ENCODE assay signal across 8 mouse cellular contexts in the genomic region with DNA sequence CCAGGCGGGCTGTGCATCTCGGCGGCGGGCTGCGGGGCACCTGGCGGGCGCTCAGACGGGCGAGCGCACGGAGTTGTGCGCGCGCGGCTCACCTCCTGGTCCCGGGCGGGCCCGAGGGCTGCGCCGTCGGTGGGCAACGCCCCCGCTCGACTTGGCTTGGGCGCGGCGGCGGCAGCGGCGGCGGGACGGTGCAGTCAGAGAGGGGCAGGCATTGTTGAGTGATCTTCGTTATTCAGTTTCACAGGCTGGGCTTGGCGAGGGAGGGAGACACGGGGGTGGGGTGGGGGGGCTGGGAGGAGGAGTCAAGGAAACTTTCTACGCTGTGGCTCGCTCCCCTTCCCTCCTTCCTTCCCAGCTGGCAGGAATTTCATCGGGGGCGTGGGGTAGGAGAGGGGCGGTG. TPM values are rescaled to one million over a fixed set of nuclear protein-coding genes. Genes with fewer than 3 reads are reported as not detected.
A peak's percentile ranks its signal among the peaks of the same experiment; 100 is the strongest.
DNase-seq lines count a peak whose midpoint lies in the region; ATAC-seq and TF ChIP-seq lines count a peak whose summit lies in the region.

A gene (minus strand): TSS at position 153 of the 400 bp plus-strand sequence.

- peak within 1 kb of the TSS; percentile 77 for H3K4me2 ChIP-seq in embryonic facial prominence, embryonic 13.5 days
- H3K4me2 ChIP-seq in hindbrain, embryonic 14.5 days (replicated peaks): peak within 1 kb of the TSS; percentile 62
- H3K4me2 ChIP-seq in midbrain, embryonic 11.5 days: peak within 1 kb of the TSS; percentile 59

- H3K36me3 ChIP-seq in embryonic facial prominence, embryonic 13.5 days: no peaks in the 10 kb centered on the region
- no peaks in the 10 kb centered on the region for H3K36me3 ChIP-seq in hindbrain, embryonic 14.5 days (replicated peaks; ENCODE audit: control insufficient read depth, insufficient read depth)
- no peaks in the 10 kb centered on the region for H3K36me3 ChIP-seq in midbrain, embryonic 11.5 days (ENCODE audit: control insufficient read depth, insufficient read depth, low read length)

- no peak for TF ChIP-seq CTCF in layer of hippocampus, adult 2 months (conservative IDR thresholded peaks at IDR 0.05)

- no peak within 1 kb of the TSS for H3K27ac ChIP-seq in layer of hippocampus, adult 2 months
- H3K27ac ChIP-seq in embryonic facial prominence, embryonic 13.5 days: peak within 1 kb of the TSS; percentile 66; the same call in 1 of the 2 replicates
- no peak within 1 kb of the TSS for H3K27ac ChIP-seq in hindbrain, embryonic 14.5 days
- no peak within 1 kb of the TSS for H3K27ac ChIP-seq in midbrain, embryonic 11.5 days (ENCODE audit: low read depth, low read length)

- no peak for DNase-seq in layer of hippocampus, adult 2 months (ENCODE audit: low spot score in 2 of 2)
- no peak for DNase-seq in layer of hippocampus, postnatal 36 days
- DNase-seq in hindbrain, embryonic 14.5 days (ENCODE audit: low spot score): no peak
- no peak for DNase-seq in midbrain, embryonic 11.5 days (ENCODE audit: low spot score, missing footprints)
- DNase-seq in urinary bladder, postnatal 4 days (ENCODE audit: low spot score in 2 of 2): no peak
- DNase-seq in gastrocnemius, adult 18-20 months (ENCODE audit: low spot score): no peak
- no peak for DNase-seq in layer of hippocampus, adult 9-10 months (ENCODE audit: low spot score)

- under 1% methylated on average over 39 of the region's 40 CpGs for WGBS in embryonic facial prominence, embryonic 13.5 days
- under 1% methylated on average over 34 of the region's 40 CpGs for WGBS in hindbrain, embryonic 14.5 days
- under 1% methylated on average over 34 of the region's 40 CpGs for WGBS in midbrain, embryonic 11.5 days

- peaks cover 39% of the 10 kb centered on the region for H3K4me1 ChIP-seq in embryonic facial prominence, embryonic 13.5 days
- H3K4me1 ChIP-seq in hindbrain, embryonic 14.5 days (replicated peaks; ENCODE audit: control insufficient read depth, insufficient read depth, low read length): no peaks in the 10 kb centered on the region; the same call in 1 of the 2 replicates
- H3K4me1 ChIP-seq in midbrain, embryonic 11.5 days (ENCODE audit: control insufficient read depth, insufficient read depth, low read length): no peaks in the 10 kb centered on the region; the same call in 1 of the 2 replicates

- peak within 1 kb of the TSS; percentile 23 for H3K4me3 ChIP-seq in layer of hippocampus, adult 2 months
- H3K4me3 ChIP-seq in embryonic facial prominence, embryonic 13.5 days: peak within 1 kb of the TSS; percentile 56
- peak within 1 kb of the TSS; percentile 33 for H3K4me3 ChIP-seq in hindbrain, embryonic 14.5 days (replicated peaks; ENCODE audit: low read length)
- H3K4me3 ChIP-seq in midbrain, embryonic 11.5 days (ENCODE audit: low read depth, low read length): peak within 1 kb of the TSS; percentile 33

- peak; percentile 26; the same call in 1 of the 2 replicates for ATAC-seq in embryonic facial prominence, embryonic 13.5 days (ENCODE audit: insufficient number of reproducible peaks, insufficient read depth, low FRiP score, low TSS enrichment, low read depth)
- no peak for ATAC-seq in hindbrain, embryonic 14.5 days (ENCODE audit: low FRiP score)
- ATAC-seq in midbrain, embryonic 11.5 days (ENCODE audit: low FRiP score): peak; percentile 38; the same call in 1 of the 2 replicates

- peak within 1 kb of the TSS; percentile 69 for H3K9ac ChIP-seq in embryonic facial prominence, embryonic 13.5 days
- no peak within 1 kb of the TSS for H3K9ac ChIP-seq in hindbrain, embryonic 14.5 days
- no peak within 1 kb of the TSS for H3K9ac ChIP-seq in midbrain, embryonic 11.5 days (ENCODE audit: low read length)

- H3K9me3 ChIP-seq in embryonic facial prominence, embryonic 13.5 days: no peaks in the 10 kb centered on the region
- H3K9me3 ChIP-seq in hindbrain, embryonic 14.5 days (ENCODE audit: control insufficient read depth, low read length): no peaks in the 10 kb centered on the region
- no peaks in the 10 kb centered on the region for H3K9me3 ChIP-seq in midbrain, embryonic 11.5 days (ENCODE audit: control insufficient read depth, low read length)

- H3K27me3 ChIP-seq in embryonic facial prominence, embryonic 13.5 days: peaks cover 73% of the 10 kb centered on the region
- H3K27me3 ChIP-seq in hindbrain, embryonic 14.5 days (ENCODE audit: control insufficient read depth, insufficient read depth, low read length): peaks cover 51% of the 10 kb centered on the region
- peaks cover 31% of the 10 kb centered on the region for H3K27me3 ChIP-seq in midbrain, embryonic 11.5 days (ENCODE audit: control insufficient read depth, insufficient read depth, low read length)

RNA-seq across cellular contexts. Expression of the gene that starts here (rescaled TPM):
- 1 to 10 TPM; 2.4 TPM for total RNA-seq in layer of hippocampus, adult 2 months (2021)
- total RNA-seq in layer of hippocampus, postnatal 36 days (2021): 1 to 10 TPM; 1.7 to 1.8 TPM
- polyA plus RNA-seq in embryonic facial prominence, embryonic 13.5 days (2015; fragmentation: Nextera tagmentation; extraction: Ambion mirVana): 8.3 and 11.5 TPM in 2 replicates
- 1.2 and 1.4 TPM in 2 replicates for polyA plus RNA-seq in hindbrain, embryonic 14.5 days (2014; fragmentation: Nextera tagmentation; extraction: Ambion mirVana)
- polyA plus RNA-seq in midbrain, embryonic 11.5 days (2014; fragmentation: Nextera tagmentation; extraction: Ambion mirVana): 0.12 and 0.15 TPM in 2 replicates
- total RNA-seq in gastrocnemius, adult 18-20 months (2021): under 1 TPM; 0.11 to 0.57 TPM

Comparison
In these comparisons a context has a peak if more than half of its experiments do, and no peak if none do; other contexts are left out.
1. Peak in ATAC-seq, H3K4me3 ChIP-seq and H3K4me2 ChIP-seq in midbrain, embryonic 11.5 days; RNA of the gene not detected or under 1 TPM.